Mouse (Mus musculus) skeletal muscle tissue, adult 2 months (tissue): Measurements from ENCODE around the gene Rbm6.

ENCODE experiments used
- DNase-seq: peaks from one replicate; pipeline ENCODE4 v3.0.0-alpha.2; 2012; ENCODE audit warnings: low read depth, low spot score

Rbm6 gene

GRCm38 (mm10) chr9:107880411-107880810 lies 7.4 kb upstream of the Rbm6 start:
- no peak for DNase-seq

DNA sequence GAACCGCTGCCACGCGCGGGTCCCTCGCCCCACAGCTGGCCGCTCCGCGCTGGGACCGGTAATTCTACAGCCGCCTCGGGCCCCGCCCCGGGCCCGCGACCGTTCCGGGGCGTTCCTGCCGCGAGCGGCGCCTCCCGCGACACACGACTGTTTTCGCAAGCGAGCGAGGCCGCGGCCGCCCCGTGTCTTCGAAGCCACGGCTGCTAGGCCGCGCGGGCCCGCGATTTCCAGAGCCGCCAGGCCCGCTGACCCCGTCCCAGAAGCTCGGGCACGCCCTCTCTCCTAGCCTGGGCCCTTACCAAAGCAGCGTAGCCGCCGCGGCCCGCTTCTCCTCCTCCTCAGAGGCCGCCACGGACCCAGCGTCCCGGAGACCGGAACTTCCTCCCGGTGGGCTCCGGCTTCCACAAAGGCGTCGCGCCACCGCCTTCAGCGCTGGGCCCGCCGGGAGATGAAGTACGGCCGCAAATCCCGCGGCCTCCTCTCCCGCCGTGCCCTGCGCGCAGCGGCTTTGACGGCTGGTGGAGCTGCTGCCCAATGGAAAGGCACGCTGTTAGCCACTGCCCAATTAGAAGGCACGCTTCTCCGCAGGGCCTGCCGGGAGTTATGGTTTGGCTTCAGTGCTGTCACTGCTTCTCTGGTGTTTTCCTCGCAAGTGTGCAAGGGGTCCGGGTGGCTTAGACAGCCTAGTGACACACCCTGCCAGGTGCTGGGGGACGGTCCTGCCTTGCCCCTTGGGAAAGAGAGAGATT lies 513 bp downstream of the Rbm6 start:
- peak; percentile 95 for DNase-seq

- no peak for DNase-seq
Measured at GRCm38 (mm10) chr9:107866081-107866480, 7.0 kb downstream of the Rbm6 start.

DNA sequence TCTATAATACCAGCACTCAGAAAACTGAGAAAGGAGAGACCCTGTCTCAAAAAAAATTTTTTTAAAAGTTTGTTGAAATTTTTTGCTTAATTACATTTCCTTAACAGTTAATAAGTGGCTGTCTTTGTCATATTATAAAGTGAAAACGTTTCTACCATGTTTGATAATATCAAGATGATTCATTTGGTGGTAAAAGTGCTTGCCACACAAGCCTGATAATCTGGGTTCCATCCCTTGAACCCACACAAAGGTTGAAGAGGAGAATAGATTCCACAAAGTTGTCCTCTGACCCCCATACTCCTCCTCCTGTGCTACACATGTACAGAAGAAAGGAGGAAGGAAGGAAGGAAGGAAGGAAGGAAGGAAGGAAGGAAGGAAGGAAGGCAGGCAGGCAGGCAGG lies 8.5 kb downstream of the Rbm6 start:
- no peak for DNase-seq

- DNase-seq, result no peak
Measured at GRCm38 (mm10) chr9:107858343-107858742, 14.7 kb downstream of the Rbm6 start.

- no peak for DNase-seq
Measured at GRCm38 (mm10) chr9:107848922-107849321, 24.1 kb downstream of the Rbm6 start.

DNA sequence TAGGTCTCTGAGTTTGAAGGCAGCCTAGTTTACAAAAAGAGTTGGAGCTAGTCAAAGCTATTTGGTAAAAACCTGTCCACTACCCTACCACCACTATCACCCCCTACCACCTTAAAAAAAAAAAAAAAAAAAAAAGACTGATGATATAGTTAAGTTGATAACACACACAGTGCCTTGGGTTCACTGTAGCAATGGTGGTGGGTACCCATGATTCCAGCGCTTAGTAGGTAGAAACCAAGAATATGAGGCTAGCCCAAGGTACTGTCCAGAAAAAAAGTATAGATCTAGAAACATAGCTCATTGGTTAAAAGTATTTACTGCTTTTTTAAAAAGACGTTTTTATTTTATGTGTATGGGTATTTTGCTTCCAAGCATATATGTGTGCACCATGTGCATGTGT lies 30.3 kb downstream of the Rbm6 start:
- no peak for DNase-seq

- no peak for DNase-seq
Measured at GRCm38 (mm10) chr9:107838869-107839268, 34.2 kb downstream of the Rbm6 start.

- no peak for DNase-seq
Measured at GRCm38 (mm10) chr9:107833826-107834225, 39.2 kb downstream of the Rbm6 start.

DNA sequence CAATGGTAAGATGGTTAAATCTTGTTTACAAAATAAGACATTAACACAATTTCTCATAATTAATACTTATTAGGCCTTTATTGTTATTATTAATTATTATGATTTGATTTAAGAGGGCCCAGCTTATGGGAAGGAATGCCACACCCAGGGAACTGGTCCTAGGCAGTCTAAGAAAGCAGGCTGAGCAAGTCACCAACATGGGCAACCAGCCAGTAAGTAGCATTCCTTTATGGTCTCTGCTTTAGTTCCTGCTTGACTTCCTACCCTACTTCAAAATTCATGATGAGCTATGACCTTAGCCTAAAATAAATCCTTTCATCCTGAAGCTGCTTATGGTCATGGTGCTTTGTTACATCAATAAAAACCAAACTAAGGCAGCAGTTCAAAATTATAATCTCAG lies 41.3 kb downstream of the Rbm6 start:
- DNase-seq, result no peak

GRCm38 (mm10) chr9:107812132-107812531 lies 60.9 kb downstream of the Rbm6 start:
- no peak for DNase-seq

DNA sequence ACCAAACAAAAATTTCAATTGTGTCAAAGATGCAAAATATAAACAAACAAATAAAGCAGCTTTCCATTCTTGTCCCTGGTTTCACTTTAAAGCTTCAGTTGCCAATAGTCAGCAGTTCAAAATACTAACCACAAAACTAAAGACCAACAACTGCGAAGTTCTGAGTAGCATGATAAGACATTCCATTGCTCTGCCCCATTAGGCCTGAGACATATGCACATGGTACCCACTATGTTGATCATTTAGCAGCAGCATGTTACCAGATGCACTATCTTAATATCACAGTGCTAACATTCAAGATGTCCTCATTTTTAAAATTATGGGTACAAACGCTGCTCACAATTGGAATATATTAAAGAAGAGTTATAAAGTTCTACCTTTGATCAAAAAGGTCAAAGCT lies 62.1 kb downstream of the Rbm6 start:
- no peak for DNase-seq

GRCm38 (mm10) chr9:107791714-107792113 lies 81.3 kb downstream of the Rbm6 start:
- DNase-seq, result no peak

DNA sequence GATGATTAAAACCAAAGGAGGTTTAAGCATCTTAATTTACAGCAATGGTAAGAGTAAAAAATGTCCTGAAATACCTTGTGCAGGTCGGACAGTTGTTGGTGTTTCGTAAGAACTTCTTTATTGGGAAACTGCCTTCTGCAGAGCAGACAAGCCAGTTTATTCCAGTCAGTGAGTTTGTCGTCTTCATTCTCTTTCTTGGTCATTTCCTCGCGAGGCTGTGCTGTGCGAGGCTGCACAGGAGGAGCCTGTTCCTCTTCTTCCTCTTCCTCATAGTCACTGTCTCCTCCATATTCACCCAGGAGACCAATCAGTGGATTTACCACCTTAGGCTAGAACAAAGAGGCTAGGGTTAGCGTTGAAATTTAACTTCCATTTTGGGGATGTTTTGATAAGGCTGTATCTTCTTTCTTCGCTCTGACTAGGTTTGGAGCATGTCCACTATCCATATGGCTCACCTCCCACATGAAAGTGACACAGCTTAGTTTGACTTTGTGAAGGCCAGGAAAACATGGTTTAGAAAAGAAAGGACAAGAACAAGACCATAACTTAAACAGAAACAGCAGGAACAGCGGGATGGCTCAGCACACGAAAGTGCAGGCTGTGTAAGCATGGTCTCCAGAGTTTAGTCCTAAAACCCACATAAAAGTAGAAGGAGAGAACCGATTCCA lies 90.4 kb downstream of the Rbm6 start:
- no peak for DNase-seq

- no peak for DNase-seq
Measured at GRCm38 (mm10) chr9:107776809-107777208, 96.2 kb downstream of the Rbm6 start.

DNA sequence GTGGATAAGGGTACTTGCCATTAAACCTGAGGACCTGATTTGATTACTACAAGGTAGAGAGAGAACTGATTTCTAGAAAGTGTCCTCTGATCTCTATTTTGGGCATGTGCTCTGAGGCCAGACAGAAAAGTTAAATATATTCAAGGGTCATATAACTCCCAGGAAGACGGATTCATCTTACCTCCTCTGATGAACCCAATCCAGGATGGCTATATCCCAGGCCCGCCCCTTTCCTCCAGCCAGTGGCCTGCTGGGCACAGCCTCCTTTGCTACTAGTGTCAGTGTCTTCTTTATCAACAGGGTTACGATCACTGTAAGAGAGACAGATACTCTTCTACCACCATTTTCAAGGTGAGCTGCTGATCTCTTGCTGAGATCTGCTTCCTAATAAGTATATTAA lies 98.6 kb downstream of the Rbm6 start:
- peak; percentile 70 for DNase-seq

GRCm38 (mm10) chr9:107771782-107772181 lies 101.3 kb downstream of the Rbm6 start:
- no peak for DNase-seq

GRCm38 (mm10) chr9:107770374-107771290 lies 102.4 kb downstream of the Rbm6 start, which contains the start of gene Rbm5:
TSS of gene Rbm5 (minus strand) at chr9:107770996.
- DNase-seq, result peak; percentile 94

DNA sequence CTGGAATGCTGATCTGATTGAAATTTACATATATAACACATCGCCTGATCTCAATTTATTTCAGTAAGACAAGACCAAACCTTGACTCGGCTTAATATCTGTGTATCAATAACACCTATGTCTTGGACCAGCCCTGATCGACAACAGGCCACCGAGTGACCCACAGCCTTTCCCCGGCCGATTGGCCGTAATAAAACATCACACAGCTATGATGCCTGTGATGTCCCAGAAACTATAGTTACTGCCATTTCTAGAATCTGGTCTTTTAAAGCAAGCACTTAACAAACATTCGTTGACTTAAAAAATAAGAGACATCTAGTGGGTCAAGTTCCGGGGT lies 103.0 kb downstream of the Rbm6 start:
- DNase-seq, result no peak

DNA sequence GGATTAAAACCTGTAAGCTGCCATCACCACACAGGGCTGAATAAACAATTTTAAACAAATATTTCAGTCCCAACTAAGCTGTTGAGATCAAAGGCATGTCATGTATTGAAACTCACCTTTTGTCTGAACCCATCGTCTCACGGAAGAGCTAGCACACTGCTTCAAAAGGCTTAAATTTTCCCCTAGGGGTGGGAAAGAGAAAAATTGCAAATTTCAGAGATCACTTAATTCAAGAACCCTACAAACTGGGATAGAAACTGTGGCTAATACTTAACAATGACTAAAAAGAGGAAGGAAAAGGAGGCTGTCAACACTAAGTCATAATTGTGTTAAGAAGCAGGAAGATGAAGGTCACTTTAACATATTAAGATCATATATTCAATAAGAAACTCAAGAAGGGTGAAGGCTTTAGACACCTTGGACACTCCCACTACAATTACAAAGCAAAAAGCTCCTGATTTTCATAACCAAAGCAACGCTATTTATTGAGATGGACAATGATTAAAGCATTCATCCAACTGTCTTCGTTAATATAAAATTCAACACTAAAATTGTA lies 103.5 kb downstream of the Rbm6 start:
- no peak for DNase-seq

DNA sequence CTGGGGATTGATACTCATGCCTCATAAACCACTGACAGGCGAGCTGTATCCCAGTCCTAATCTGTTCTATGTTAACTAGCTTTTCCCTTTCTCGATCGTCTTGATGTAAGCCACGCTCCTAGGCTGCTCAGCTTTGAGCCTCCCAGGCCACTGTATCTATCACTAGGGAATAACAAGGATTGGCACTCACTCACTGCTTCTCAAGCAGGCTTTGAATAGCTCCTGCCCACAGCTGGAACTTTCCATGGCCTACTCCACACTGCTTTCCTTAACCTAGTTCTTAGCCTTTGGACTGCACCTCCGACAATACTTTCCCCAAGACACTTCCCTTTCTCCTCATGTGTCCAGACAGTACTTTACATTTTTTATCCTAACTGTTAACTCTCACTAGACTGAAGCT lies 104.2 kb downstream of the Rbm6 start:
- no peak for DNase-seq

DNA sequence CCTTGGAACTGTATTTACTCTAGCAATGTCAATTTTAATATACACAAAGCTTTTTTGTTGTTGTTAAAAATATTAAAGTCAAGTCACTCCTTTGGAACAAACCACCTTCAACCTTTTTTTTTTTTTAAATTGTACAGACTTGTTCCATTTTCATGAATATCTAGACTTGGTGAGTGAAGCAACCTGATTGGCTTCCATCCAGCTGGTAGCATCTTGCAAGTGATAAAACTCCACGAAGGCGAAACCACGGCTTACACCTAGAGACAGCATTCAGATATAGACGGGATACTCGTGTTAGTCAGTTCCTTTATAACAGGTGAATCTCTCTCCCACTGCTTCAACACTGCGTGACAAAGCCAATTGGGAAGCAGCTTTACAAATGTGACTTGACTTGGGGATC lies 113.4 kb downstream of the Rbm6 start:
- no peak for DNase-seq
